Mouse (Mus musculus) MEL (cell line): ENCODE measurements around the gene Lcn6. TPM values are rescaled to one million over a fixed set of nuclear protein-coding genes. Genes with fewer than 3 reads are reported as not detected.
"Not testable (repeated sequence)": the region's sequence is repeated elsewhere in the genome, so short reads cannot be mapped to it uniquely, and the experiment has no call there.

ENCODE experiments used
- DNase-seq: peaks from one replicate; pipeline ENCODE4 v3.0.0; 2011; ENCODE audit warnings: low read depth, low spot score
- H3K27ac ChIP-seq: 2 replicates; pipeline ENCODE4 v1.5.1; 2012; ENCODE audit warnings: low read depth, mild to moderate bottlenecking, control low read depth, low read length, moderate library complexity; ENCODE audit not compliant: control insufficient read depth
- H3K27me3 ChIP-seq, 2 experiments: fragments of 150-350 bp in 1 of 2; sonication (generic) in 1 of 2; 2 replicates each; pipeline ENCODE4 v1.6.1; 2012; ENCODE audit warnings: low read length in 2 of 2, mild to moderate bottlenecking in 2 of 2, improper control_type of control experiment in 1 of 2, moderate library complexity in 1 of 2; ENCODE audit not compliant: insufficient read depth in 2 of 2, control insufficient read depth in 1 of 2
- H3K36me3 ChIP-seq, 2 experiments: 2 replicates each; pipeline ENCODE4 v1.6.1; 2012 to 2014; ENCODE audit warnings: low read length in 2 of 2, improper control_type of control experiment in 1 of 2, inconsistent platforms in 1 of 2, mild to moderate bottlenecking in 1 of 2; ENCODE audit not compliant: insufficient read depth in 2 of 2, control insufficient read depth in 1 of 2
- H3K4me1 ChIP-seq, 2 experiments: fragments of 150-350 bp in 1 of 2; sonication (generic) in 1 of 2; 2 replicates each; pipeline ENCODE4 v1.6.1; 2012; ENCODE audit warnings: low read length in 2 of 2, improper control_type of control experiment in 1 of 2, mild to moderate bottlenecking in 1 of 2; ENCODE audit not compliant: insufficient read depth in 2 of 2, control insufficient read depth in 1 of 2
- H3K4me3 ChIP-seq, 2 experiments: fragments of 150-350 bp in 1 of 2; sonication (generic) in 1 of 2; 2 replicates each; pipeline ENCODE4 v1.5.1; 2012; ENCODE audit warnings: low read depth in 2 of 2, low read length in 2 of 2, mild to moderate bottlenecking in 2 of 2, moderate library complexity in 2 of 2, control low read depth in 1 of 2, improper control_type of control experiment in 1 of 2; ENCODE audit not compliant: control insufficient read depth in 1 of 2, insufficient read depth in 1 of 2
- H3K79me2 ChIP-seq: 2 replicates; pipeline ENCODE4 v1.6.1; 2012; ENCODE audit warnings: mild to moderate bottlenecking, low read length, moderate library complexity; ENCODE audit not compliant: control insufficient read depth, poor library complexity, insufficient read depth
- H3K9ac ChIP-seq: 2 replicates; pipeline ENCODE4 v1.6.1; 2012; ENCODE audit warnings: low read depth, mild to moderate bottlenecking, control low read depth, low read length, moderate library complexity; ENCODE audit not compliant: control insufficient read depth, poor library complexity, severe bottlenecking
- H3K9me3 ChIP-seq: fragments of 150-350 bp; sonication (generic); replicated peaks from 2 replicates; pipeline ENCODE4 v1.6.1; 2012; ENCODE audit warnings: mild to moderate bottlenecking, low read length, improper control_type of control experiment, moderate library complexity; ENCODE audit not compliant: insufficient read depth
- BHLHE40 ChIP-seq: IDR thresholded peaks from 2 replicates; pipeline ENCODE4 v1.6.1; 2012; ENCODE audit warnings: low read depth, mild to moderate bottlenecking, inconsistent platforms, low read length, improper control_type of control experiment, borderline replicate concordance
- ETS1 ChIP-seq: IDR thresholded peaks from 2 replicates; pipeline ENCODE4 v1.6.1; 2012; ENCODE audit warnings: low read depth, mild to moderate bottlenecking, inconsistent platforms, low read length, improper control_type of control experiment, moderate library complexity
- GABPA ChIP-seq: IDR thresholded peaks from 2 replicates; pipeline ENCODE4 v1.6.1; 2012; ENCODE audit warnings: low read depth, mild to moderate bottlenecking, inconsistent platforms, low read length, improper control_type of control experiment, moderate library complexity
- MAX ChIP-seq: IDR thresholded peaks from 2 replicates; pipeline ENCODE4 v1.6.1; 2011; ENCODE audit warnings: low read length, improper control_type of control experiment
- MEF2A ChIP-seq: IDR thresholded peaks from 2 replicates; pipeline ENCODE4 v1.6.1; 2014; ENCODE audit warnings: low read depth, mild to moderate bottlenecking, inconsistent platforms, low read length, improper control_type of control experiment; ENCODE audit not compliant: poor library complexity, insufficient replicate concordance, severe bottlenecking; ENCODE audit errors: extremely low read depth
- MYB ChIP-seq: IDR thresholded peaks from 2 replicates; pipeline ENCODE4 v1.6.1; 2011; ENCODE audit warnings: mild to moderate bottlenecking, low read depth, low read length, improper control_type of control experiment
- MYC ChIP-seq: IDR thresholded peaks from 2 replicates; pipeline ENCODE4 v1.6.1; 2011; ENCODE audit warnings: low read depth, mild to moderate bottlenecking, low read length, improper control_type of control experiment, moderate library complexity
- NELFE ChIP-seq: IDR thresholded peaks from 2 replicates; pipeline ENCODE4 v1.6.1; 2011; ENCODE audit warnings: low read depth, low read length, improper control_type of control experiment
- POLR2AphosphoS5 ChIP-seq: IDR thresholded peaks from 2 replicates; pipeline ENCODE4 v1.6.1; 2012; ENCODE audit warnings: low read depth, borderline replicate concordance, mild to moderate bottlenecking, inconsistent platforms, low read length, moderate library complexity, mixed read lengths
- RAD21 ChIP-seq: IDR thresholded peaks from 2 replicates; pipeline ENCODE4 v1.6.1; 2011; ENCODE audit warnings: mild to moderate bottlenecking, low read depth, low read length, improper control_type of control experiment
- RCOR1 ChIP-seq: IDR thresholded peaks from 2 replicates; pipeline ENCODE4 v1.6.1; 2012; ENCODE audit warnings: low read depth, mild to moderate bottlenecking, inconsistent platforms, low read length, improper control_type of control experiment
- TCF12 ChIP-seq: IDR thresholded peaks from 2 replicates; pipeline ENCODE4 v1.6.1; 2014; ENCODE audit warnings: low read depth, mild to moderate bottlenecking, inconsistent platforms, low read length, improper control_type of control experiment, moderate library complexity
- ZNF384 ChIP-seq: IDR thresholded peaks from 2 replicates; pipeline ENCODE4 v1.6.1; 2012; ENCODE audit warnings: low read depth, mild to moderate bottlenecking, inconsistent platforms, low read length, improper control_type of control experiment
- polyA plus RNA-seq, 2 experiments: library from polyadenylated mRNA; stranded (reverse) in 1 of 2; unstranded in 1 of 2; fragments of >175 nt in 1 of 2; fragments of >200 nt in 1 of 2; gene quantifications; 2 replicates each; pipeline versions ENCODE4 v1.2.1 to v1.2.4; 2012; ENCODE audit warnings: low replicate concordance in 2 of 2, low read depth in 1 of 2; ENCODE audit not compliant: insufficient read length in 2 of 2, insufficient read depth in 1 of 2, missing spikeins in 1 of 2
- total RNA-seq: library from RNA; depleted of rRNA; stranded (reverse); fragments of 300-350 nt; gene quantifications from 2 replicates; pipeline ENCODE4 v1.2.3, GENCODE M21; 2012

Lcn6 gene
- total and polyA plus RNA-seq, 3 experiments: not detected

DNA sequence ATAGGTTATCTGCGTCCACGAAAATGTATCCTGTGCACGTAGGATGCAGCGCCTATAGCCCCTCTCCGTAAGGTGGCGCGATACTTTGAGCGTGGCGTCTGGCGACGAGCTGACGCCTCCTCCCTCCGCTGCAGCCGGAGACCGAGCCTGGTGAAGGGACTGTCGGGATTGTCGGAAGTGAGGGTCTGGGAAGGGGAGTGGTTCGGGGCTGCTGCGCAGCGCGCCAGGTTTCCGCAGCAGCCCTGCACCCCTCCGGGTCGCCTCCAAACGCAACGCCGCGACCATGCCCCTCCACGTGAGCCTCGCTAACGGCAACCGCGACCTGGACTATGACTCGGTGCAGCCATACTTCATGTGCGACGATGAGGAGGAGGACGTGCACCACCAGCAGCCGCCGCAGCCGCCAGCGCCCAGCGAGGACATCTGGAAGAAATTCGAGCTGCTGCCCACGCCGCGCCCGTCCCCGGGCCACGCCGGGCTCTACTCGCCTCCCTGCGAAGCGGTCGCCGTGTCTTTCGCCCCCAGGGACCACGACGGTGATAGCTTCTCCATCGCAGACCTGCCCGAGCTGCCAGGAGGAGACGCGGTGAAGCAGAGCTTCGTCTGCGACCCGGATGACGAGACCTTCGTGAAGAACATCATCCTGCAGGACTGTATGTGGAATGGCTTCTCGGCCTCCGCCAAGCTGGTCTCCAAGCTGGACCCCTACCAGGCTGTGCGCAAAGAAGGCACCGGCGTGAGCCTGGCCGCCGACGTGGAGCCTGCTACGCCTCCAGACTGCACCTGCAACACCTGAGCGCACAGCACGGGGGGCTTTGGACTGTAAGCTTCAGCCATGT is 30.3 kb downstream of the Lcn6 start, which contains the start of gene Bmyc:
TSS of gene Bmyc (plus strand) at position 97 of the 839 bp plus-strand sequence.
- no peak for TF ChIP-seq MAX
- no peak for TF ChIP-seq RAD21
- TF ChIP-seq MEF2A: no peak
- TF ChIP-seq NELFE: no peak
- no peak for TF ChIP-seq RCOR1
- no peak for TF ChIP-seq TCF12
- TF ChIP-seq GABPA: no peak
- no peak for TF ChIP-seq POLR2AphosphoS5
- no peak for TF ChIP-seq ZNF384
- no peak for TF ChIP-seq MYC
- Histone ChIP-seq H3K4me1 (no peaks in the 10 kb centered on the region), H3K4me3 (no peak within 1 kb of the TSS), H3K79me2 (no peaks in the 10 kb centered on the region), H3K36me3 (no peaks in the 10 kb centered on the region), H3K27me3 (no peaks in the 10 kb centered on the region; a peak in 1 of 4 replicates), H3K9me3 (no peaks in the 10 kb centered on the region), H3K9ac (no peak within 1 kb of the TSS), H3K27ac (no peak within 1 kb of the TSS)
- no peak for DNase-seq

DNA sequence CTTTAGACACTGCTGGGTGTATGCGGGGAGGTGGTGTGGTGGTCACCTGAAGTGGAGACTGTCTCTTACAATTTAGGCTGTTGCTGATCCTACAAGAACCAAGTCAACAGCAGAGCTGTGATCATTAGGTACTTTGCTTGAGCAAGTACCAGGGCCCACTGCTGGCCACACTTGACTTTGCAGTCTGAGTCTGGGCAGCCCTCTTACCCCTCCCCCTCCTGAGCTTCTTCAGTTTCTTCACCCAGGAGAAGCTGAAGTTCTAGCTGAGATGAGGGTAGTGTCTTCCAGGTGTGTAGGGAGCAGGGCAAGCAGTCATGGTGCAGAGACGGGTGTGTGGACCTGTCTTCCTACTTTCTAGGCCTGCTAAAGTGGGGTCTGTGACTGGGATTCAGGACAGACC is 31.5 kb downstream of the Lcn6 start:
- Histone ChIP-seq H3K36me3 (no peaks in the 10 kb centered on the region), H3K27me3 (peaks cover 0 to 2% of the 10 kb centered on the region in 2 experiments; a peak in 2 of 4 replicates), H3K79me2 (no peaks in the 10 kb centered on the region), H3K9ac (no peak overlapping the region), H3K4me1 (no peaks in the 10 kb centered on the region), H3K9me3 (no peaks in the 10 kb centered on the region), H3K4me3 (no peak overlapping the region), H3K27ac (no peak overlapping the region)
- no peak for TF ChIP-seq ETS1
- TF ChIP-seq MYB: no peak
- TF ChIP-seq BHLHE40: no peak
- no peak for DNase-seq

DNA sequence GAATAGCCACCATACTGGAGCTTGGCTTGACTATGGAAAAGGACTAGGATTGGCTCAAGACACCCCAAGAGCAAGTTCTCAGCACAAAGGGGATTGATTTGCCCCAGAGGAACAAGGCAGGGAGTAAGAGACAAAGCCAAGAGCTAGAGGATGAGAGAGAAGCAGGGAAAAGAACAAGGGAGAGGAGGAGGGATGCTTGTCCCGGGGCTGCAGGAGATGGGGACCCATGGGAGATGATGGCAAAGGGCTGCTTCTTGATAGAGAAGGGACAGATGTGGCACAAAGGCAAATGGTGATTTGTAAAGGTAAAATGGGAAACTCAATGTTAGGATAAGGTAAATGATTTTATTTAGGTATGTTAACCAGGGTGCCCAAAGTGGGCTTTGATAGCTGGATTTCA is 32.5 kb downstream of the Lcn6 start:
- not testable (repeated sequence) for H3K27me3 ChIP-seq, H3K4me1 ChIP-seq, H3K9ac ChIP-seq, H3K27ac ChIP-seq, DNase-seq, H3K4me3 ChIP-seq, H3K9me3 ChIP-seq, H3K79me2 ChIP-seq, H3K36me3 ChIP-seq

DNA sequence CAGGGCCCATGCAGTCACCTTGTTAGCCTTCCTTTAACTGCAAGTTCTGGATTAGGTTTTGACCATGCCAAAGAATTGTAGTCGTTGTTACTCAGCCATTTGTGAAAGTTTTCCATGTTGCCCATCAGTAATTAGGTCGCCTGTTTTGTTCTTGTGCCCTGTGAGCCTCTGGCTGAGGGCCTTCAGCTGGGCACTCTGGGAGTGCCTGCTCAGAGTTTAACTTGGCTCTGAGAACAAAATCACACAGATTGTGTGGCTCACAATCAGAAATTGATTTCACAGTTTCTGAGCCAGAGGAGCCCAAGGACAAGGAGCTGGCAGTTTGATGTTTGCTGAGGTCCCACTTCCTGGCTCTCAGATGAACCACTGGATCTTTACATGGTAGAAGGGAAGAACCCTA is 33.2 kb downstream of the Lcn6 start:
- not testable (repeated sequence) for H3K9ac ChIP-seq, H3K79me2 ChIP-seq, H3K27ac ChIP-seq, H3K4me3 ChIP-seq, H3K9me3 ChIP-seq, H3K27me3 ChIP-seq, H3K36me3 ChIP-seq, DNase-seq, H3K4me1 ChIP-seq

DNA sequence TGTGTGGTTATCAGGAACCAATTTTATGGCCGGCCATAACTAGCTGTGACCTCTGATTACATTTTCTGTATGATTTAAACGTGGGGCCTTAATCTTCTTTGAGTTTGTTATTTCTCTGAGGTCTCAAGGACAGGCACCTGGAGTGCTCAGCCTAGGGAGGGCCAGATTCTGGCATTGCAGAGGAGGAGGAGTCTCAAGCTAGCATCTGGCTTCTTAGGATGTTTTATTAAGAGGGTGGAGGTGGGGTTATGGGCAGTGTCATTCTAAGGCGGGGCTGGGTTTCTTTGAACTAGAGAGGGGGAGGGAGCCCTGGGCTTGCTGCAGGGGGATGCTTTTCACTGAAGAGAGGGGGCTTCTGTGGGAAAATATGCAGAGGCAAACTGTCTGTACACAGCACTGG is 35.1 kb downstream of the Lcn6 start:
- H3K27me3 ChIP-seq, H3K79me2 ChIP-seq, H3K4me3 ChIP-seq, H3K9me3 ChIP-seq, DNase-seq, H3K4me1 ChIP-seq, H3K9ac ChIP-seq, H3K36me3 ChIP-seq, H3K27ac ChIP-seq: not testable (repeated sequence)
